Mouse (Mus musculus): ENCODE results near the gene Clpb. TPM values are rescaled to one million over a fixed set of nuclear protein-coding genes. Genes with fewer than 3 reads are reported as not detected.
A peak's percentile ranks its signal among the peaks of the same experiment; 100 is the strongest.

Gene Clpb
- polyA plus RNA-seq, 1 experiment, result 7.2 TPM

DNA sequence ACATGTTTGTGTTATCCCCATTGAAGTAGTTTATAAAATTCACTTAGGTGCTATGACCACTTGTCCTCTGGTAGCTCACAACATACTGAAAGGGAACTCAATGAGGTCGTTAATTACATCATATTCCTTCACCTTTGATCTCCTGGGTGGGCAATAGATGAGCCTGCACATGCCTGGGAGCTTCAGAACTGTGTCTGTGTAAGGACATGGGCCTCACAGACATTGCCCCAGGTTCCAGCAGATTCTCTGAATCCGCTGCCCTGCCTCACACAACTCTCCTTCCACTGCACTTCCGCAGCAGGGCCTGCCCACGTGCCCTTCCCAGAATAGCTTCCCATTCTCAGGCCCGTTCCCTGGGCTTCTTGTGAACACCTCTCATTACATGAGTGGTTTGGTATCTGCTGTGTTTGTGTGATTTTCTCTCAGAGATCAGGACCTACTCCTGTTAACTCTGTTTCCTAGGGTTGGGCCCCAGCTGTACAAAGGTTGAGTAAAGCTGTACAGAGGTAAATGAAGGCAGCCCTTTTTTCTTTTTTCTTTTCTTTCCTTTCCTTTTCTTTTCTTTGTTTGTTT, 104.0 kb downstream of the Clpb start:
- Histone ChIP-seq H3K4me3 (ENCODE audit: low read depth, low read length) (no peak overlapping the region), H3K27me3 (ENCODE audit: control insufficient read depth, insufficient read depth, low read length) (no peaks in the 10 kb centered on the region), H3K4me1 (ENCODE audit: control insufficient read depth, insufficient read depth, insufficient read length, low read length) (peaks cover 7% of the 10 kb centered on the region; the same call in 1 of the 2 replicates), H3K27ac (ENCODE audit: insufficient read depth, low read depth, low read length) (no peak overlapping the region), H3K36me3 (ENCODE audit: control insufficient read depth, insufficient read depth, low read length) (no peaks in the 10 kb centered on the region)
- TF ChIP-seq CTCF (IDR thresholded peaks at IDR 0.05; ENCODE audit: extremely low read depth, insufficient read length, insufficient replicate concordance, low read depth, low read length) (no peak), POLR2A (IDR thresholded peaks at IDR 0.05; ENCODE audit: low read depth, low read length) (no peak)
- WGBS, result 34% methylated on average over 5 of the region's 5 CpGs

DNA sequence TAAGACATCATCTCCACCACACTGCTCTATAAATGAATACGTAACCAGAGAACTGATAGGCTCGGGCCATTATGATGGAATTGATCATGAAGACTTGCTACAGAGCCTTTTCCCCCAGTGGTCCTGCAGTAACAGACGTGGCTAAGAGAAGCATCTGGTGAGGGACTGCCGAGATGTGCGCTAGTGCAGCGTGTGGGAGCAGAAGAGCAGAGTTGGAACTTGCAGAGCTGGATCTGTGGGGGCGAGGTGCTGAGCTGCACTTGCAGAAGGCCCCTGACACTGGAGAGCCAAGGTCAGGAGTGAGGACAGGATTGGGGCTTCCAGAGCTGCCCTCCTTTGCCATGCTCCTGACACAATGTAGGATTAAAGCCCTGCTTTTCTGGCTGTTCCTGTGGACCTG, 106.6 kb downstream of the Clpb start:
- H3K36me3 ChIP-seq (ENCODE audit: control insufficient read depth, insufficient read depth, low read length), result no peaks in the 10 kb centered on the region
- H3K27me3 ChIP-seq (ENCODE audit: control insufficient read depth, insufficient read depth, low read length), result no peaks in the 10 kb centered on the region
- H3K4me1 ChIP-seq (ENCODE audit: control insufficient read depth, insufficient read depth, insufficient read length, low read length), result peaks cover 7% of the 10 kb centered on the region; the same call in 1 of the 2 replicates
- TF ChIP-seq POLR2A (IDR thresholded peaks at IDR 0.05; ENCODE audit: low read depth, low read length), result no peak
- TF ChIP-seq CTCF (IDR thresholded peaks at IDR 0.05; ENCODE audit: extremely low read depth, insufficient read length, insufficient replicate concordance, low read depth, low read length), result no peak
- H3K27ac ChIP-seq (ENCODE audit: insufficient read depth, low read depth, low read length), result no peak overlapping the region
- 93% methylated on average over 7 of the region's 7 CpGs for WGBS
- no peak overlapping the region for H3K4me3 ChIP-seq (ENCODE audit: low read depth, low read length)

DNA sequence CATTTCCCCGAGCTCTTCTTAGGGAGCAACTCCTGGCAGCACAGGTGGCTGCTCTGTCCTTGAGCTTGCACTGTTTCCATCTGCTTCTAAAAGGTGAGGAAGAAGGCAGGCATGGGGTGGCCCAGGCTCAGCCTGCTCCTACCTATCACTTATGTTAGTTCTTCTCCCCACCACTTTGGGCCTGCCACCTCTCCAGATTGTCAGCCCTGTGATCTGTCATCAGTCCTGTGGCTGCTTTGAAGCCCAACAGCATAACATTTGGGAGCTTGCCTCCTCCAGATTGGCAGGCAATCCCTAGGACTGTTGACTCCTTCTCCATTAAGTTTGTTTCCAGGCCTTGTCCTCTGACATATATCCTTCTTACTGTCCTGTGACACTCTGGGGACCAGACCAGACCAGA, 108.2 kb downstream of the Clpb start:
- TF ChIP-seq POLR2A (IDR thresholded peaks at IDR 0.05; ENCODE audit: low read depth, low read length) (no peak), CTCF (IDR thresholded peaks at IDR 0.05; ENCODE audit: extremely low read depth, insufficient read length, insufficient replicate concordance, low read depth, low read length) (no peak)
- 89% methylated on average over 1 of the region's 1 CpGs for WGBS
- no peaks in the 10 kb centered on the region for H3K27me3 ChIP-seq (ENCODE audit: control insufficient read depth, insufficient read depth, low read length)
- peaks cover 7% of the 10 kb centered on the region; the same call in 1 of the 2 replicates for H3K4me1 ChIP-seq (ENCODE audit: control insufficient read depth, insufficient read depth, insufficient read length, low read length)
- no peak overlapping the region for H3K27ac ChIP-seq (ENCODE audit: insufficient read depth, low read depth, low read length)
- H3K36me3 ChIP-seq (ENCODE audit: control insufficient read depth, insufficient read depth, low read length), result no peaks in the 10 kb centered on the region
- no peak overlapping the region for H3K4me3 ChIP-seq (ENCODE audit: low read depth, low read length)

DNA sequence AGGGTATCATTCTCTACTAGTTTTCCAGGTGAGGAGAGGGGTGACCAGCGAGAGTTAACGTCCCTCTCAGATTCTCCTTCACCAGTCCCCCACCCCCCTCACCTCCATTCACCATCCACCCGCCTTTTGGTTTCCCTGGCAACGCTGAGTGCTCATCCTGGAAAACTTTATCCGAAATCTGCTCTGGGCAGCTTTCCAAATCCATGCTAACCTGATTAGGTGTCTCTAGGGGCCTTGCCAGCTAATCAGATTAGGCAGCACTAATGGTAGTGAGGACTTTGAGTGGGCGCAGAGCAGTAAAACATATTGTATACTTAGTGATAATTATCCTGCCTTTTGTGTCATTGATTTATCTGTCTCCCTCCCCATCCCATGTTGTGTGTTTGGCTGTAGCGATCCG, 109.3 kb downstream of the Clpb start:
- TF ChIP-seq CTCF (IDR thresholded peaks at IDR 0.05; ENCODE audit: extremely low read depth, insufficient read length, insufficient replicate concordance, low read depth, low read length) (no peak), POLR2A (IDR thresholded peaks at IDR 0.05; ENCODE audit: low read depth, low read length) (no peak)
- H3K27ac ChIP-seq (ENCODE audit: insufficient read depth, low read depth, low read length), result no peak overlapping the region
- H3K4me1 ChIP-seq (ENCODE audit: control insufficient read depth, insufficient read depth, insufficient read length, low read length), result no peaks in the 10 kb centered on the region
- H3K4me3 ChIP-seq (ENCODE audit: low read depth, low read length), result no peak overlapping the region
- 56% methylated on average over 8 of the region's 8 CpGs for WGBS
- no peaks in the 10 kb centered on the region for H3K27me3 ChIP-seq (ENCODE audit: control insufficient read depth, insufficient read depth, low read length)
- H3K36me3 ChIP-seq (ENCODE audit: control insufficient read depth, insufficient read depth, low read length), result no peaks in the 10 kb centered on the region

DNA sequence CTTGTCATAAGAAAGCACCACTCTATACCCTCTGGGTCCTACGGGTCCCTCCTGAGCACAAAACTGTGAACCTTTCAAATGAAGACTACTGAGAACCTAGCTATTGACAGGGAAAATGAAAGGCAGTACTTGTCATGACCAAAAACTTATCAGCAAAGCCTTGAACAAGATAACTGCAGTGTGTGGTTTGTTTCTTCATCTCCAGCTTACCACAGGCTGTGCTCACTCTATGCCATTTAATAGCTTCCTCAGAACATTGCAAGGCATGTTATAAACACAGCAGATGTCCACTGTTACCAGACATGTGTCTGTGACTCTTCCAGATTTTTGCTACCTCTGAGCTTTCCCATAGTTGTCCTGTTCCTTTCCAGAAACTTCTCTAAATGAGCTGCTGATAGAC, 113.6 kb downstream of the Clpb start:
- H3K36me3 ChIP-seq (ENCODE audit: control insufficient read depth, insufficient read depth, low read length), result peaks cover 3% of the 10 kb centered on the region; the same call in 1 of the 2 replicates
- no peak overlapping the region for H3K27ac ChIP-seq (ENCODE audit: insufficient read depth, low read depth, low read length)
- TF ChIP-seq POLR2A (IDR thresholded peaks at IDR 0.05; ENCODE audit: low read depth, low read length), result no peak
- no peak overlapping the region for H3K4me3 ChIP-seq (ENCODE audit: low read depth, low read length)
- 90% methylated on average over 1 of the region's 1 CpGs for WGBS
- H3K4me1 ChIP-seq (ENCODE audit: control insufficient read depth, insufficient read depth, insufficient read length, low read length), result no peaks in the 10 kb centered on the region
- H3K27me3 ChIP-seq (ENCODE audit: control insufficient read depth, insufficient read depth, low read length), result no peaks in the 10 kb centered on the region

DNA sequence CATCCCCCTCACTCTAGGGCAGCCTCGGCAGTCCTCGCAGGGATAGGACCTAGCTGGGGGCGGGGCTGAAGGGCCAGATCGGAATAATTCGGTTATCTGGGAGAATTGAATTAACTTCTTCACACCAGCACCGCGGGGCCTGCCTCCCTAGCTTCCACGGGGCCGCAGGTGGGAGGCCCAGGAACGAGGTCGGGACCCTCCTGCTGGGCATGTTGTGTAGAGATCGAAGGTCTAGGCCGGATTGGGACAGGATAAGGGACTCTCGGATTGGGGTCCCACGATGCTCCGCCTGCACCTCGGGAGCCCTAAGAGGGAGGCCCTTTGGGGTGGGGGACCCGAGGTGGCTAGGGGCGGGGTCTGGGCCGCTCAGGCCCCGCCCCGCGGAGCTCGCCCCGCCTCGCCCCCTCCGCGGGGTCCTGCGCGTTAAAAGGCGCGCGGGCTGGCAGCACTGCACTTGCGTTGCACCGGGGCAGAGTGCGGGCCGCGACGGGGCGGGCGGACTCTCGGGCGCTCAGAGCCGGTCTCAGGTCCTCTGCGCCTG, 154.5 kb downstream of the Clpb start, which contains the start of gene Phox2a:
Phox2a (plus strand) TSS at position 453 of the 541 bp plus-strand sequence.
- peaks cover 49% of the 10 kb centered on the region for H3K27me3 ChIP-seq (ENCODE audit: control insufficient read depth, insufficient read depth, low read length)

DNA sequence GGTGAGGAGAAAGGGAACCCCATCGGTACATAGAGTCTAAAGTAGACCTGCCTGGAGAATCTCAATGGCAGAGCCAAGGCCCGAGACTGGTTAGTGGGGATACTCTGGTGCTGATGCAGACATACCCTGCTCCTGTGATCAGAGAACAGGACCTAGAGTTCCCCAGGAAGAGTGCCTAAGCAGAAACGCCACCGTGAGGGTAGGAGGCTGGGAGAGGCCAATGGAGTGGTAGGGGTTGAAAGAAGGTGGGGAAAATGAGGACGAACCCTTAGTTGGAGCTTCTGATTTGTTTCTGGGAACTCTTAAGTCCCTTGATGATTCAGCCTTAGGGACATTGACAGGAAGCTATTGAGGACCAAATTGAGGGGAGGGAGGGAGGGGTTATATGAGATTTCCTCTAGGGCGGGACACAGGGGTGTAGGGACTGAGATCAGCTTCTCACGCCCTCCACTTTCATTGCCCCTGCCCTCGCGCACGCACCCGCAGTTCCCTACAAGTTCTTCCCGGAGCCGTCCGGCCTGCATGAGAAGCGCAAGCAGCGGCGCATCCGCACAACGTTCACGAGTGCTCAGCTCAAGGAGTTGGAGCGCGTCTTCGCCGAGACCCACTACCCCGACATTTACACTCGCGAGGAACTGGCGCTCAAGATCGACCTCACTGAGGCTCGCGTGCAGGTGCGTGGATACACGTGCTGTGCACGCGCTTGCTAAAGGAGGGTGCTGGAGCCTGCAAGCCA, 157.0 kb downstream of the Clpb start:
- Histone ChIP-seq H3K27ac (ENCODE audit: insufficient read depth, low read depth, low read length) (no peak overlapping the region), H3K4me1 (ENCODE audit: control insufficient read depth, insufficient read depth, insufficient read length, low read length) (peaks cover 20% of the 10 kb centered on the region), H3K4me3 (ENCODE audit: low read depth, low read length) (peak overlapping the region; percentile 35), H3K27me3 (ENCODE audit: control insufficient read depth, insufficient read depth, low read length) (peaks cover 49% of the 10 kb centered on the region), H3K36me3 (ENCODE audit: control insufficient read depth, insufficient read depth, low read length) (peaks cover 16% of the 10 kb centered on the region)
- TF ChIP-seq CTCF (IDR thresholded peaks at IDR 0.05; ENCODE audit: extremely low read depth, insufficient read length, insufficient replicate concordance, low read depth, low read length) (no peak), POLR2A (IDR thresholded peaks at IDR 0.05; ENCODE audit: low read depth, low read length) (no peak)
- 7% methylated on average over 35 of the region's 35 CpGs for WGBS

More for the DNA sequence above, 154.5 kb downstream of the Clpb start, which contains the start of gene Phox2a:
- peaks cover 20% of the 10 kb centered on the region for H3K4me1 ChIP-seq (ENCODE audit: control insufficient read depth, insufficient read depth, insufficient read length, low read length)
- WGBS, result 3% methylated on average over 44 of the region's 45 CpGs
- H3K27ac ChIP-seq (ENCODE audit: insufficient read depth, low read depth, low read length), result no peak within 1 kb of the TSS
- H3K4me3 ChIP-seq (ENCODE audit: low read depth, low read length), result peak within 1 kb of the TSS; percentile 5; the same call in 1 of the 2 replicates
- H3K36me3 ChIP-seq (ENCODE audit: control insufficient read depth, insufficient read depth, low read length), result no peaks in the 10 kb centered on the region
- TF ChIP-seq CTCF (IDR thresholded peaks at IDR 0.05; ENCODE audit: extremely low read depth, insufficient read length, insufficient replicate concordance, low read depth, low read length), result no peak
- no peak for TF ChIP-seq POLR2A (IDR thresholded peaks at IDR 0.05; ENCODE audit: low read depth, low read length)
